ENCODE assay signal across 20 mouse cellular contexts in the genomic region with DNA sequence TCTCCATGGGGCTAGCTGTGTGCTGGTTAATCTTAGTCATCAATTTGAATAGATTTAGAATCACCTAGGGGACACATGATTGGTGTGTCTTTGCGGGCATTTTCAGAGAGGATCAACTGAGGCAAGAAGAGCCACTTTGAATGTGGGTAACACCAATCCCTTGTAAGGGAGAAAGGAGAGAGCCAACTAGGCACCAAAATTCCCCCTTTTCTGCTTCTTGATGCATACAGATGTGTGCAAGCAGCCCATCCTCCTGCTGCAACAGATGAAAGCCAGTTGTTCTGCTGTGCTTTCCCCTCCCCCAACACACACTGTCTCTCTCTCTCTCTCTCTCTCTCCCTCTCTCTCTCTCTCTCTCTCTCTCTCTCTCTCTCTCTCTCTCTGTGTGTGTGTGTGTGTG. TPM values are rescaled to one million over a fixed set of nuclear protein-coding genes. Genes with fewer than 3 reads are reported as not detected.
A peak's percentile ranks its signal among the peaks of the same experiment; 100 is the strongest.
DNase-seq lines count a peak whose midpoint lies in the region; TF ChIP-seq lines count a peak whose summit lies in the region.
"Had no signal": no experiment of that assay in that cellular context is flagged by ENCODE, and none has a peak within 500 bp of the region (broad histone marks: within the 10 kb centered on the region; RNA-seq: fewer than 3 reads in every experiment).

No protein-coding gene starts in this region.

- TF ChIP-seq POLR2A in CH12.LX (IDR thresholded peaks at IDR 0.05; ENCODE audit: low read depth, low read length) = no peak

- no peaks in the 10 kb centered on the region for H3K79me2 ChIP-seq in CH12.LX (replicated peaks; ENCODE audit: control insufficient read depth, extremely low read depth, insufficient read depth, poor library complexity, severe bottlenecking)

- no peak overlapping the region for H3K4me2 ChIP-seq in CH12.LX (ENCODE audit: insufficient read depth, low read depth, poor library complexity, severe bottlenecking)

- no peaks in the 10 kb centered on the region for H3K36me3 ChIP-seq in CH12.LX (replicated peaks in 1 of 2; ENCODE audit: control insufficient read depth in 1 of 2, insufficient read depth in 1 of 2, low read length in 1 of 2)
- H3K36me3 ChIP-seq: G1E had no signal

- H3K9ac ChIP-seq in CH12.LX (ENCODE audit: insufficient read depth, low read depth) = no peak overlapping the region

- peaks cover 0 to 43% of the 10 kb centered on the region in 2 experiments; a peak in 2 of 4 replicates for H3K4me1 ChIP-seq in CH12.LX (ENCODE audit: control insufficient read depth in 1 of 2, insufficient read depth in 2 of 2)

- H3K4me3 ChIP-seq in CH12.LX (replicated peaks in 1 of 3; ENCODE audit: low read depth in 2 of 3, low read length in 2 of 3, poor library complexity in 1 of 3) = no peak overlapping the region

- TF ChIP-seq EP300 in CH12.LX (IDR thresholded peaks at IDR 0.05; ENCODE audit: low read length) = no peak

- in situ Hi-C loops in CH12.LX (cut with MboI; ENCODE audit: low pct_ligation_motif_present, low pct_unique_long_range_greater_than_20kb, low sequenced_read_pairs) = no loop called here

- no peak for TF ChIP-seq CTCF in CH12.LX (conservative IDR thresholded peaks at IDR 0.05 in 1 of 2, IDR thresholded peaks at IDR 0.05 in 1 of 2; ENCODE audit: low read depth in 2 of 2, low read length in 2 of 2)

- H3K27me3 ChIP-seq in CH12.LX (replicated peaks) = no peaks in the 10 kb centered on the region
- H3K27me3 ChIP-seq: Patski had no signal

- peaks cover 2% of the 10 kb centered on the region for H3K9me3 ChIP-seq in CH12.LX (replicated peaks; ENCODE audit: low read length)

- dilution Hi-C loops in CH12.LX (cut with MboI; ENCODE audit: extremely low pct_ligation_motif_present, extremely low pct_unique_long_range_greater_than_20kb, low sequenced_read_pairs) = no loop called here

- DNase-seq in heart, adult 11 months = peak; percentile 51
- DNase-seq in heart, postnatal 4 days = no peak
- peak; percentile 66 for DNase-seq in CH12.LX (ENCODE audit: extremely low read depth)
- no peak for DNase-seq in cerebellum, adult 11-12 months
- DNase-seq: adrenal gland, adult 2 months; adrenal gland, adult 8-10 months; adrenal gland, postnatal 10 days; adrenal gland, postnatal 14 days; adrenal gland, postnatal 25 days; adrenal gland, postnatal 36 days; B cell, adult 2 months; cerebellum, adult 11 months; cerebellum, adult 18-20 months; cerebellum, adult 2 months; cerebellum, adult 8-10 months had no signal

- no peak overlapping the region for H3K27ac ChIP-seq in CH12.LX (ENCODE audit: insufficient read depth, low read depth)

- TF ChIP-seq RAD21 in CH12.LX (IDR thresholded peaks at IDR 0.05; ENCODE audit: low read depth, low read length) = no peak

TF ChIP-seq in CH12.LX, 34 proteins besides CTCF, POLR2A, EP300 and RAD21:
- TF ChIP-seq ZMIZ1 (IDR thresholded peaks at IDR 0.05; ENCODE audit: low read depth, low read length) (no peak), ETS1 (conservative IDR thresholded peaks at IDR 0.05; ENCODE audit: low read depth, low read length) (no peak), NELFE (IDR thresholded peaks at IDR 0.05; ENCODE audit: low read depth, low read length) (no peak), IRF4 (IDR thresholded peaks at IDR 0.05; ENCODE audit: low read depth, low read length) (no peak), GABPA (IDR thresholded peaks at IDR 0.05; ENCODE audit: insufficient replicate concordance, low read depth, low read length) (no peak), E2F4 (IDR thresholded peaks at IDR 0.05; ENCODE audit: insufficient replicate concordance, low read depth, low read length) (no peak), MYC (IDR thresholded peaks at IDR 0.05; ENCODE audit: low read depth, low read length) (no peak), HCFC1 (IDR thresholded peaks at IDR 0.05; ENCODE audit: low read depth, low read length) (no peak), USF1 (IDR thresholded peaks at IDR 0.05; ENCODE audit: low read depth, low read length) (no peak), ZNF384 (IDR thresholded peaks at IDR 0.05; ENCODE audit: low read depth, low read length) (no peak), SMC3 (IDR thresholded peaks at IDR 0.05; ENCODE audit: low read depth, low read length) (no peak), UBTF (IDR thresholded peaks at IDR 0.05; ENCODE audit: low read depth, low read length) (no peak), MAX (IDR thresholded peaks at IDR 0.05; ENCODE audit: low read length) (no peak), MXI1 (IDR thresholded peaks at IDR 0.05; ENCODE audit: low read depth, low read length) (no peak), POLR2AphosphoS2 (IDR thresholded peaks at IDR 0.05; ENCODE audit: low read depth, low read length) (no peak), ELF1 (IDR thresholded peaks at IDR 0.05; ENCODE audit: low read depth, low read length) (no peak), CHD1 (IDR thresholded peaks at IDR 0.05; ENCODE audit: low read depth, low read length) (no peak)

RNA-seq across cellular contexts. Expression of gene Lmcd1, which starts 9.2 kb away (rescaled TPM):
- total RNA-seq in heart, postnatal 4 days (2021) = 10 to 100 TPM; 55.0 to 63.0 TPM
- 0.63 and 0.64 TPM in 2 replicates for total RNA-seq in CH12.LX (2012; rRNA removed)
- total RNA-seq in CH12.LX (2014; rRNA removed) = 4.5 and 4.8 TPM in 2 replicates
- 2.0 and 2.3 TPM in 2 replicates for polyA plus RNA-seq in CH12.LX (2012; ENCODE audit: insufficient read length, low read depth)
- total RNA-seq: MEL had no signal
- polyA plus RNA-seq: activated CD4-positive, CD25-positive, alpha-beta regulatory T cell, adult 4 months; CD4-positive, CD25-positive, alpha-beta regulatory T cell, adult 4 months; G1E had no signal

Comparison
In these comparisons a context has a peak if more than half of its experiments do, and no peak if none do; other contexts are left out.
1. DNase-seq: peak in heart, adult 11 months (single experiment) and CH12.LX (single experiment); none in heart, postnatal 4 days (single experiment) and cerebellum, adult 11-12 months (single experiment).
2. RNA of gene Lmcd1, which starts 9.2 kb away (total RNA-seq): 55.0 to 63.0 TPM in heart, postnatal 4 days; 0.63 to 4.8 TPM in CH12.LX; every median in the first group is over 4 times any median in the second.